Mouse (Mus musculus): ENCODE measurements at regions not wholly inside any gene's neighbourhood (a gene's known extent, or its start where the extent isn't known, plus 50 kb on each side); places are given as distances from the start of the nearest gene placed in this dataset.

DNA sequence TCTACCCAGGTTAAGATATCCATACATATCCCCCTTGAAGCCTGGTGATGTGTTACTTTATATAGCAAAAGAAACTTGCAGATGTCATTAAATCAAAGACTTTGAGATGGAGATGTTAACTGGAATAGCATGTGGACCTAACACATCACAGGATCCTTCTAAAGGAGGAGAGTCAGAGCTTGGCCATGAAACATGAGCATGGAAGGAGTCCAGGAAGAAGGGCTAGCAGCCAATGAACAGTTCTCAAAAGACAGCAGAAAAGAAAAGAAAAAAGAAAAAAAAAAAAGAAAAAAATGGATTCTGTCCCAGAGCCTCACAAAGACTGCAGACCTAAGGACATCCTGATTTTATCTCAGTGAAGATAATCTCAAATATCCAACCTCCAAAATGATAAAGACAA is 734.1 kb upstream of the A1bg start:
- Histone ChIP-seq H3K9me3 (ENCODE audit: control insufficient read depth, low read length) (no peaks in the 10 kb centered on the region), H3K9ac (replicated peaks) (no peak overlapping the region), H3K4me2 (ENCODE audit: low read depth) (no peak overlapping the region), H3K27me3 (ENCODE audit: control insufficient read depth, insufficient read depth, low read length) (no peaks in the 10 kb centered on the region), H3K36me3 (replicated peaks; ENCODE audit: control insufficient read depth, insufficient read depth, low read depth) (no peaks in the 10 kb centered on the region), H3K4me1 (replicated peaks; ENCODE audit: control insufficient read depth in 2 of 2, insufficient read depth in 2 of 2, low read length in 1 of 2) (no peaks in the 10 kb centered on the region), H3K27ac (no peak overlapping the region), H3K4me3 (ENCODE audit: insufficient read depth in 1 of 2, low read depth in 2 of 2, low read length in 2 of 2) (no peak overlapping the region)
- no peak for DNase-seq (ENCODE audit: low read depth in 3 of 3, low spot score in 3 of 3)
- TF ChIP-seq CTCF (IDR thresholded peaks at IDR 0.05; ENCODE audit: low read depth) (no peak), EP300 (IDR thresholded peaks at IDR 0.05; ENCODE audit: low read depth) (no peak)
- ATAC-seq (ENCODE audit: insufficient read depth) = no peak

DNA sequence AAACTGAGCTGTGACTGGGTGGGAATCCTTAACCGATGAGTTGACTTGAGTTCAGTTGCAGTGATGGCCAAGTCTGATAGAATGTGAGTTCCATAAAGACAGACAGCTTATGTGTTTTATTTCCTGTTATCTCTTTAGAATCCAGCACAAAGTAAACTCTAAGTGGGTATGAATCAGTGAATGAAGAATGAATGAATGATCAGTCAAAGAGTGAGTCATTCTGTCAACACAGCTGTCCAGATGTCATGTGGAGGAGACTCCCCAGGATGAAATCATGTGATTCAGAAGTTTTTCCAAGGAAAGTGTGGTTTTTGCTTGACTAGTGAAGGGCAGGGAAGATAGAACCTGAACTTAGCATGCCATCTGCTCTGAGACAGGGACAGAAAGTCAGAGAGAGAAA is 732.0 kb upstream of the A1bg start:
- H3K4me3 ChIP-seq (ENCODE audit: insufficient read depth in 1 of 2, low read depth in 2 of 2, low read length in 2 of 2) = no peak overlapping the region
- no peaks in the 10 kb centered on the region for H3K27me3 ChIP-seq (ENCODE audit: control insufficient read depth, insufficient read depth, low read length)
- no peak for TF ChIP-seq CTCF (IDR thresholded peaks at IDR 0.05; ENCODE audit: low read depth)
- no peak for TF ChIP-seq EP300 (IDR thresholded peaks at IDR 0.05; ENCODE audit: low read depth)
- H3K27ac ChIP-seq = no peak overlapping the region
- H3K4me1 ChIP-seq (replicated peaks; ENCODE audit: control insufficient read depth in 2 of 2, insufficient read depth in 2 of 2, low read length in 1 of 2) = no peaks in the 10 kb centered on the region
- H3K9me3 ChIP-seq (ENCODE audit: control insufficient read depth, low read length) = no peaks in the 10 kb centered on the region
- H3K9ac ChIP-seq (replicated peaks) = no peak overlapping the region
- no peak for DNase-seq (ENCODE audit: low read depth in 3 of 3, low spot score in 3 of 3)
- WGBS (ENCODE audit: insufficient replicate concordance) = 77% methylated on average over 1 of the region's 1 CpGs
- H3K4me2 ChIP-seq (ENCODE audit: low read depth) = no peak overlapping the region
- H3K36me3 ChIP-seq (replicated peaks; ENCODE audit: control insufficient read depth, insufficient read depth, low read depth) = no peaks in the 10 kb centered on the region
- ATAC-seq (ENCODE audit: insufficient read depth) = no peak

DNA sequence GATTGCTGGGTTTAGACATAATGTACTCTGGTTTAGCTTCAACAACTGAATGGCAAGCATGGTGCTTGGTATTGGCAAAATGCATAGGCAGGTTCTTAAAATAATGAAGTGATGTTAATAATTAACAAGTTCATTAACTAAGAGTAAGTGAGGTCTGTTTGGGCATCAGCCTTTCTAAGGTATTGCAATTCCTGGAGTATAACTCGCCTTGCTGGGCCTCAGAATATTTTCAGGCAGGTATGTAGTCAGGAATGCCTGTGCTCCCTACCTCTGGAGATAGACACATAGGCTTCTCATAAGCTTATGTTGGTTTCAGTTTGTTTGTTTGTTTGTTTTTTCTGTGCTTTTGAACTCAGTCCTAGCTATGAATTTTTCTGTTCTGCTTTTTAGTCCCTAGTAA is 731.0 kb upstream of the A1bg start:
- WGBS (ENCODE audit: insufficient replicate concordance) = 31% methylated on average over 1 of the region's 1 CpGs
- no peak overlapping the region for H3K4me3 ChIP-seq (ENCODE audit: insufficient read depth in 1 of 2, low read depth in 2 of 2, low read length in 2 of 2)

DNA sequence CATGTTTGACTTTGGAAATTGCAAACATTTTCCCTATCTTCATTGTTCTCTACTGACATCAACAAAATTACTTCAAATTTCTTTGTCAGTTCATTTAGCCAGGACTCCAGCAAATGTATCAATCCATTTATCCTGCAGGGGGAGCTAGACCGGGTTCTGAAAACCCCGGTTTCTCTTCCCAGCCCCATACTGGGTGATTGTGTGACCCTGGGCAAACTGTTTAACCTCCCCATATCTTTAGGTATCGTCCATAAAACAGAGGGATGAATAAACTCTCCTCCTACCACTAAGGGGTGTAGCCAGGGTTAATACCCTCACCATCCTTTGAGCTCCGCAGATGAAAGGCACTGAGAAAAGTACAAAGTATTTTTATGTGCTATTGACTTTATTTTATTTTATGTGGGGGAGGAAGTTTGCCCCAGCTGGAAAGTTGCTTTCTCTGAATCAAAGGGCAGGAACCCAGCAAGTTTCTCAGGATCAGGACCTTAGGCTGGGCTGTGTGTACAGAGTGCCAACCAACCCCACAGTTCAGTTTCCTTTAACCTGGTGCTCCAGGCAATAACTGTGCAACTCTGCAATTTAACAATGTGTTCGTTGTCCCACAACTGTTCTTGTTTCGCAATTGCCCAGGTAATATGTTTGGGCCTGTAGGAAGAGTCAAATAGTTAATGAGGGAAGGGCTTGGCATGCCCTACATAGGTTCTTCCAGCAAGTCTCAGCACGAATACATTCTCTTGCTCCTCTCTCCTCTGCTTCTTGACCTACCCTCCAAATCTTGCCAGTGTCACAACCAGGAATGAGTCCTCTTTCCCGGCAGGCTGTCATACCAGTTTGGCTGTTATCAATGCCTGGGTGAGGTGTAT is 696.1 kb upstream of the A1bg start:
- 53% methylated on average over 8 of the region's 8 CpGs for WGBS (ENCODE audit: insufficient replicate concordance)
- DNase-seq (ENCODE audit: low read depth in 3 of 3, low spot score in 3 of 3) (no peak), ATAC-seq (ENCODE audit: insufficient read depth) (no peak)
- Histone ChIP-seq H3K4me2 (ENCODE audit: low read depth) (no peak overlapping the region), H3K4me1 (replicated peaks; ENCODE audit: control insufficient read depth in 2 of 2, insufficient read depth in 2 of 2, low read length in 1 of 2) (no peaks in the 10 kb centered on the region), H3K27ac (no peak overlapping the region), H3K4me3 (ENCODE audit: insufficient read depth in 1 of 2, low read depth in 2 of 2, low read length in 2 of 2) (no peak overlapping the region), H3K36me3 (replicated peaks; ENCODE audit: control insufficient read depth, insufficient read depth, low read depth) (no peaks in the 10 kb centered on the region), H3K9me3 (ENCODE audit: control insufficient read depth, low read length) (no peaks in the 10 kb centered on the region), H3K27me3 (ENCODE audit: control insufficient read depth, insufficient read depth, low read length) (no peaks in the 10 kb centered on the region), H3K9ac (replicated peaks) (no peak overlapping the region)
- TF ChIP-seq EP300 (IDR thresholded peaks at IDR 0.05; ENCODE audit: low read depth) (no peak), CTCF (IDR thresholded peaks at IDR 0.05; ENCODE audit: low read depth) (no peak)

More for the DNA sequence above, 731.0 kb upstream of the A1bg start:
- Histone ChIP-seq H3K27ac (no peak overlapping the region), H3K27me3 (ENCODE audit: control insufficient read depth, insufficient read depth, low read length) (no peaks in the 10 kb centered on the region), H3K36me3 (replicated peaks; ENCODE audit: control insufficient read depth, insufficient read depth, low read depth) (no peaks in the 10 kb centered on the region), H3K4me2 (ENCODE audit: low read depth) (no peak overlapping the region), H3K4me1 (replicated peaks; ENCODE audit: control insufficient read depth in 2 of 2, insufficient read depth in 2 of 2, low read length in 1 of 2) (no peaks in the 10 kb centered on the region), H3K9me3 (ENCODE audit: control insufficient read depth, low read length) (no peaks in the 10 kb centered on the region), H3K9ac (replicated peaks) (no peak overlapping the region)
- ATAC-seq (ENCODE audit: insufficient read depth) (no peak), DNase-seq (ENCODE audit: low read depth in 3 of 3, low spot score in 3 of 3) (no peak)
- TF ChIP-seq EP300 (IDR thresholded peaks at IDR 0.05; ENCODE audit: low read depth) (no peak), CTCF (IDR thresholded peaks at IDR 0.05; ENCODE audit: low read depth) (no peak)

DNA sequence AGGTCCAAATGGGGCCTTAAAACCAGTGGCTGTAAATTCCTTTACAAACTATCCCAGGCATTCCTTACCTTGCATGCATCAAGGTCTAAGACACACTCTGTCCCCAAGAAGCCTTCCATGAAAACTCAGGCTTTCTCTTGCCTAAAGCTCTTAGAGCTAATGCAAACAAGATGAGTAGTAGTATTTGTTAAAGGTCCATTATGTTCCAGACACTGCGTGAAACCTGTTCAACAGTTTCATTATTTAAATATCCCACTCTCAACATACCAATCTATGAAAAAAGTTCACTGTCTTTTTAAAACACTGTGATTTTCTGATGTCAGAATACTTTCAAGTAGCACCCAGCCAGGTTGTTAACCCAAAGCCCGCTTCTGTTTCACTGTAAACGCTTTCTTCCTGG is 687.9 kb upstream of the A1bg start:
- ATAC-seq (ENCODE audit: insufficient read depth) = no peak
- Histone ChIP-seq H3K9me3 (ENCODE audit: control insufficient read depth, low read length) (no peaks in the 10 kb centered on the region), H3K36me3 (replicated peaks; ENCODE audit: control insufficient read depth, insufficient read depth, low read depth) (no peaks in the 10 kb centered on the region), H3K4me2 (ENCODE audit: low read depth) (no peak overlapping the region), H3K27me3 (ENCODE audit: control insufficient read depth, insufficient read depth, low read length) (no peaks in the 10 kb centered on the region), H3K4me3 (ENCODE audit: insufficient read depth in 1 of 2, low read depth in 2 of 2, low read length in 2 of 2) (no peak overlapping the region), H3K4me1 (replicated peaks; ENCODE audit: control insufficient read depth in 2 of 2, insufficient read depth in 2 of 2, low read length in 1 of 2) (no peaks in the 10 kb centered on the region), H3K9ac (replicated peaks) (no peak overlapping the region), H3K27ac (no peak overlapping the region)
- TF ChIP-seq EP300 (IDR thresholded peaks at IDR 0.05; ENCODE audit: low read depth) (no peak), CTCF (IDR thresholded peaks at IDR 0.05; ENCODE audit: low read depth) (no peak)
- DNase-seq (ENCODE audit: low read depth in 3 of 3, low spot score in 3 of 3) = no peak
- 68% methylated on average over 3 of the region's 3 CpGs for WGBS (ENCODE audit: insufficient replicate concordance)
